In genomic region chr17:24736330-24737051, GRCm38 (mm10) we compare ENCODE assay signal across 8 mouse cellular contexts. TPM values are rescaled to one million over a fixed set of nuclear protein-coding genes. Genes with fewer than 3 reads are reported as not detected.
DNase-seq lines count a peak whose midpoint lies in the region; ATAC-seq and TF ChIP-seq lines count a peak whose summit lies in the region.

Gene Msrb1 (plus strand): TSS chr17:24736642.

- no peaks in the 10 kb centered on the region for H3K36me3 ChIP-seq in ES-E14 (ENCODE audit: control insufficient read depth, insufficient read depth, low read length, poor library complexity, severe bottlenecking)
- no peaks in the 10 kb centered on the region for H3K36me3 ChIP-seq in forebrain, embryonic 15.5 days

- no peak for TF ChIP-seq CTCF in lung, adult 2 months (IDR thresholded peaks at IDR 0.05; ENCODE audit: insufficient read depth, low read length)

- 2% methylated on average over 29 of the region's 29 CpGs for WGBS in forebrain, embryonic 15.5 days
- under 1% methylated on average over 29 of the region's 29 CpGs for WGBS in lung, adult 2 months

- H3K4me2 ChIP-seq in forebrain, embryonic 15.5 days (replicated peaks), result peak within 1 kb of the TSS; percentile 90

- peaks cover 1 to 15% of the 10 kb centered on the region in 2 experiments; a peak in 2 of 4 replicates for H3K4me1 ChIP-seq in ES-E14 (ENCODE audit: control insufficient read depth in 2 of 2, insufficient read depth in 2 of 2, low read length in 2 of 2, poor library complexity in 1 of 2)
- H3K4me1 ChIP-seq in forebrain, embryonic 15.5 days, result peaks cover 17% of the 10 kb centered on the region
- H3K4me1 ChIP-seq in lung, adult 2 months (ENCODE audit: control insufficient read depth, insufficient read depth, low read length), result peaks cover 5% of the 10 kb centered on the region; the same call in 1 of the 2 replicates

- peak within 1 kb of the TSS; percentile 75 for H3K9ac ChIP-seq in ES-E14 (ENCODE audit: insufficient read depth, low read depth, low read length, poor library complexity, severe bottlenecking)
- peak within 1 kb of the TSS; percentile 65 for H3K9ac ChIP-seq in forebrain, embryonic 15.5 days (replicated peaks)

- H3K9me3 ChIP-seq in ES-E14 (ENCODE audit: control insufficient read depth, insufficient read depth, low read depth, low read length), result no peaks in the 10 kb centered on the region
- H3K9me3 ChIP-seq in forebrain, embryonic 15.5 days, result no peaks in the 10 kb centered on the region

- no peaks in the 10 kb centered on the region for H3K27me3 ChIP-seq in forebrain, embryonic 15.5 days

- peak; percentile 93; the same call in 1 of the 2 replicates for TF ChIP-seq POLR2A in lung, adult 2 months (IDR thresholded peaks at IDR 0.05; ENCODE audit: borderline replicate concordance, extremely low read depth, low read depth, low read length)

- peak; percentile 97 for ATAC-seq in forebrain, embryonic 15.5 days (replicated peaks)
- peak; percentile 91 for ATAC-seq in neutrophil, adult 5-6 weeks (ENCODE audit: extremely low read depth, insufficient number of reproducible peaks, low FRiP score, poor library complexity, severe bottlenecking)

- peak; percentile 100 for DNase-seq in ES-E14 (ENCODE audit: low read depth, low spot score)
- DNase-seq in cerebellum, adult 11-12 months, result peak; percentile 95
- peak; percentile 98 for DNase-seq in heart, postnatal 25 days (ENCODE audit: low spot score)
- peak; percentile 89 to 96 for DNase-seq in layer of hippocampus, adult 18-20 months (ENCODE audit: low spot score in 2 of 2)
- DNase-seq in lung, adult 2 months, result peak; percentile 93
- peak; percentile 93 to 97 for DNase-seq in thymus, adult 18-20 months

- in situ Hi-C loops in ES-E14 (cut with MboI; ENCODE audit: low sequenced_read_pairs in 2 of 2, unreplicated experiment in 2 of 2), result no loop called here

- intact Hi-C loops in heart, postnatal 25 days (cut with DNase I), result loop anchor here (5.0 to 10.0 kb wide), 2 partner anchors 151 to 538 kb away; partner anchors contain the start of genes Nubp2, Spsb3 and Ube2i

- H3K4me3 ChIP-seq in ES-E14 (ENCODE audit: insufficient read depth in 1 of 2, low read depth in 1 of 2, low read length in 2 of 2, poor library complexity in 1 of 2, severe bottlenecking in 1 of 2), result peak within 1 kb of the TSS; percentile 73 to 80
- H3K4me3 ChIP-seq in forebrain, embryonic 15.5 days, result peak within 1 kb of the TSS; percentile 62
- peak within 1 kb of the TSS; percentile 81 for H3K4me3 ChIP-seq in lung, adult 2 months (replicated peaks; ENCODE audit: extremely low read depth, low read depth, low read length)

- H3K27ac ChIP-seq in ES-E14 (ENCODE audit: insufficient read depth, low read depth, low read length, poor library complexity, severe bottlenecking), result 0 out of 2 replicates have a peak within 1 kb of the TSS, but pooled peaks have one; percentile 7
- H3K27ac ChIP-seq in forebrain, embryonic 15.5 days (replicated peaks), result peak within 1 kb of the TSS; percentile 53

TF ChIP-seq in ES-E14, 5 proteins besides CTCF, POLR2A, EP300 and RAD21:
- TF ChIP-seq ZNF384 (IDR thresholded peaks at IDR 0.05; ENCODE audit: low read depth, low read length) (no peak), ZC3H11A (IDR thresholded peaks at IDR 0.05; ENCODE audit: borderline replicate concordance, low read depth, low read length) (no peak), MAFK (IDR thresholded peaks at IDR 0.05; ENCODE audit: insufficient read depth, low read depth, low read length) (no peak), HCFC1 (IDR thresholded peaks at IDR 0.05; ENCODE audit: borderline replicate concordance, insufficient read depth, low read length) (no peak), CHD2 (IDR thresholded peaks at IDR 0.05; ENCODE audit: low read depth, low read length) (no peak)

RNA-seq across cellular contexts. Expression of gene Msrb1, which starts in this region (rescaled TPM):
- total RNA-seq in ES-E14 (2012; rRNA removed), result 23.5 and 30.2 TPM in 2 replicates
- polyA plus RNA-seq in forebrain, embryonic 15.5 days (2015; fragmentation: Nextera tagmentation; extraction: Ambion mirVana), result 20.5 and 22.5 TPM in 2 replicates
- total RNA-seq in heart, postnatal 25 days (2021), result 100 to 1,000 TPM; 191 to 194 TPM
- 10 to 100 TPM; 41.3 to 45.5 TPM for total RNA-seq in layer of hippocampus, adult 18-20 months (2021)
- 84.4 and 103 TPM in 2 replicates for polyA plus RNA-seq in lung, adult 2 months (2012; rRNA removed)
- total RNA-seq in neutrophil, adult 5-6 weeks (2017), result 818 and 923 TPM in 2 replicates

Comparison
In these comparisons a context has a peak if more than half of its experiments do, and no peak if none do; other contexts are left out.
1. Peak in every context shown above with its lines: DNase-seq, ATAC-seq, H3K4me3 ChIP-seq and H3K27ac ChIP-seq.